Mouse (Mus musculus) T-helper 1 cell (primary cell): Measurements from ENCODE around the gene Chrm5.
"Not testable (repeated sequence)": the region's sequence is repeated elsewhere in the genome, so short reads cannot be mapped to it uniquely, and the experiment has no call there.

ENCODE experiments used
- in situ Hi-C: fragments of 300-600 bp; cut with MboI, MseI; formaldehyde crosslinking; loops from one replicate; pipeline ENCODE4 v1.15.1; 2025; ENCODE audit warnings: high pct_unique_total_duplicates

The Chrm5 gene

DNA sequence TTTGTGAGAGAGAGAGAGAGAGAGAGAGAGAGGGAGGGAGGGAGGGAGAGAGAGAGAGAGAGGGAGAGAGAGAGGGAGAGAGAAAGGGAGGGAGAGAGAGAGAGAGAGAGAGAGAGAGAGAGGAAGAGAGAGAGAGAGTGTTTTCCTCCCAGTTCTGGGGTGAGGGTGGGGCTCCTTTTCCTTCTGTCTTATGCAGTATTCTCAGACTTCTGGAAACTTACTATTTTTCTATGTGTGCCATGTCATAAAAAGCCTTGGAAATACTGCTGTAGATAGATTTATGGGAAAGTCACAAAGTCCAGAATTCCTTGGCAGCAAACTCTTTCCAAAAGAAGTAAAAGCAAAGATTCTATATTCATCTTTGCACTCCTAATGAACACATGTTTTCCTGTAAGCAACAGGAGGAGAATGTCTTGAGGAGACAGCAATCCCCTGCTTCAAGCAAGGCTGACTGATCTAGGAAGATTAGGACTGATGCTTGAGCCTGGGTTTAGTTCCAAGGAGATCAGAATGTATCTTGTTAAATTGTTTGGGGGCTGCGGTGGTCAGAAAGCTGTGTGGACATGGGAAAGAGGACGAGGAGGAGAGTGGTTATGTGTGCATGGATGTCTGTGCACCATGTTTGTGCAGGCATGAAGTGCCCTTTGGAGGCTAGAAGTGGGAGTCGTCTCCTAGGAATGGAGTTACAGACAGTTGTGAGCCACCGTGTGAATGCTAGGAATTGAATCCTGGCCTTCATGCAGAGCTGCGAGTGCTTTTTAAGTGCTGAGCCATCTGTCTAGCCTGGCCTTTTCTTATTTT, 2.2 kb upstream of the Chrm5 start:
- in situ Hi-C loops: loop anchor here (5.0 kb wide), 1 partner anchor 235 kb away; no protein-coding TSS in a partner anchor

GRCm38 (mm10) chr2:112481564-112481963, 995 bp upstream of the Chrm5 start:
- in situ Hi-C loops: loop anchor here (5.0 kb wide), 1 partner anchor 234 kb away; no protein-coding TSS in a partner anchor

- in situ Hi-C loops: loop anchor here (10.0 kb wide), 2 partner anchors 102 to 1292 kb away; partner anchors contain the start of gene Katnbl1
These were observed 4.0 kb downstream of the Chrm5 start for GRCm38 (mm10) chr2:112476554-112476953.

DNA sequence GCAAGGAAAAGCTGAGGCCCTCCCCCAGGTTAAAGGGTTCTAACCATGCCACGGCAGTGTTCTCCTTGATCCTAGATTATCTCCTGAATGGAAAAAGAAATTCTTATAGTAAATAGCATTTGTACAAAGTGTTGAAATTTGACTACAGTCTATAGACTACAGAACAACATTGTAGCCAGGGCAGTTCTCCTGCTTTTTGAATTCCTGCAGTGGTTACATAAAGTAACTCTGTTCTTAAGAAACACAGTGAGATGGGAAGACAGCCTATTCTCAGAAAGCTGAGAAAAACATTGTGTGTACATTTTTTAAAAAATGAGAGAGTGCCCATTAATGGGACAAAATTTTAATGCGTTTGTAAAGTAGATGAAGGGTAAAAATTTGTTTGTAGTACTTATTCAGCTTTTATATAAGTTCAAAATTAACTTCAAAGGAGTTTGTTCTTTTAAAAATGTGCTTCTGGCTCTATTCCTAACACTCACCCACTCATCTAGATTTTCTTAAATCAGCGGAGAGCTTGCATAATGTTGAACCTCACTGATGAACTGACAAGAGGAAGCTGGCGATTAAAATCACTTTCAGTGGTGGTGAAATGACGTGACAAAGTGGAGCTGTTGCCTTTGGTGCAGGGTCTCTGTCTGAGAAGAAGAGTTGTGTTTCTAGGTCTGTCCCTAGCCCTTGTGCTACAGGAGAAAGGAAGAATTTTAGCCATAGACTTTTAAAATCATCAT, 5.4 kb downstream of the Chrm5 start:
- in situ Hi-C loops: loop anchor here (10.0 kb wide), 2 partner anchors 100 to 1290 kb away; partner anchors contain the start of gene Katnbl1

- in situ Hi-C loops: loop anchor here (10.0 kb wide), 2 partner anchors 97 to 1287 kb away; partner anchors contain the start of gene Katnbl1
These were observed 8.5 kb downstream of the Chrm5 start for GRCm38 (mm10) chr2:112472076-112472475.

DNA sequence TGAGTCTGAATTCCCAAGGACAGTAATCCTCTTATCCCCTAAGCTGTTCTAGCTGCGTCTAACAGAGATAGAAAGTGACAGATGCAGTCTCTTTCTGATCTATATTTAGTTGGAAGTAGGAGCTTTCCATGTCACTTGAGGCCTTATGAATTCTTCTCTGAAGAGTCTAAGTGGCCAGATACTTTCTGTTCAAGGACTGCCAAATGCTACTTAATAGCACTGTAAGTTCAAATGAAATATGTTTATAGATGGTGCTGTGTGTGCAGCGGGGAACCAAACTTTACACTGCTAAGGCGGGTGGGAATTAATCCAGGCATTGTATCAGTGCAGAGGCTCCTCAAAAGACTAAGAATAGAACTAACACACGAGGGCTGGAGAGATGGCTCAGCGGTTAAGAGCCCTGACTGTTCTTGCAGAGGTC, 9.6 kb downstream of the Chrm5 start:
- in situ Hi-C loops: loop anchor here (10.0 kb wide), 2 partner anchors 96 to 1286 kb away; partner anchors contain the start of gene Katnbl1

DNA sequence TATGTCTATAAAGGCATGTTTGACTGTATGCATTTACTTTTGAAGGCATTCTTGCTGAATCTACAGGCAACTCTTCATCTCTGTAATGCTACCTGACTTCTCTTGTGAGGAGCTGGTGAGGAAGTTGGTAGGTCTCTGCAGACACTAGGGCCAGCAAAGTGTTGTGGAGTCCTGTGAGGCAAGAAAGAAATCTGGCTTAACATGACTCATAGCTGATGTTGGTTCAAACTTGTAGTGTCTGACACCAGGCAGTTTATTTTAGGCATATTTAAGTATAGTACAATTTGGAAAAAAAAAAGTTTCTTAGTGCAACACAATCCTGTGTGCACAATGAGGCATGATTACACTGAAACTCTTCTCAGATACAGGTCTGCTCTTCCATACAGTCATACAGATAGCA, 11.0 kb downstream of the Chrm5 start:
- in situ Hi-C loops: no loop called here

DNA sequence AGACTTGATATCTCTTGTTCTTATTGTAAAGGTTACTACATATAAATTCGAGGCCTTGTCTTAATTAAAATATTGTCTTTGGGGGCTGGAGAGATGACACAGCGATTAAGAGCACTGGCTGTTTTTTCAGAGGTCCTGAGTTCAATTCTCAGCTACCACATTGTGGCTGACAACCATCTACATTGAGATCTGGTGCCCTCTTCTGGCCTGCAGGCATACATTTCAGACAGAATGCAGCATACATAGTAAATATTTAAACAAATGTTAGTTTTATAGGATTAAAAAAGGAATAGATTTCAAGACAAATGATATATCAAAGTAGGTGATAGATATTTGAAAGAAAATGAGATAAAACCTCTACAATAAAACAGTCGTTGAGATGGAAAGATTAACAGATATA, 20.0 kb downstream of the Chrm5 start:
- in situ Hi-C loops: no loop called here

GRCm38 (mm10) chr2:112454862-112455564, 25.6 kb downstream of the Chrm5 start, which contains the start of gene Emc7:
Emc7 (plus strand) TSS chr2:112454997.
- in situ Hi-C loops: no loop called here

DNA sequence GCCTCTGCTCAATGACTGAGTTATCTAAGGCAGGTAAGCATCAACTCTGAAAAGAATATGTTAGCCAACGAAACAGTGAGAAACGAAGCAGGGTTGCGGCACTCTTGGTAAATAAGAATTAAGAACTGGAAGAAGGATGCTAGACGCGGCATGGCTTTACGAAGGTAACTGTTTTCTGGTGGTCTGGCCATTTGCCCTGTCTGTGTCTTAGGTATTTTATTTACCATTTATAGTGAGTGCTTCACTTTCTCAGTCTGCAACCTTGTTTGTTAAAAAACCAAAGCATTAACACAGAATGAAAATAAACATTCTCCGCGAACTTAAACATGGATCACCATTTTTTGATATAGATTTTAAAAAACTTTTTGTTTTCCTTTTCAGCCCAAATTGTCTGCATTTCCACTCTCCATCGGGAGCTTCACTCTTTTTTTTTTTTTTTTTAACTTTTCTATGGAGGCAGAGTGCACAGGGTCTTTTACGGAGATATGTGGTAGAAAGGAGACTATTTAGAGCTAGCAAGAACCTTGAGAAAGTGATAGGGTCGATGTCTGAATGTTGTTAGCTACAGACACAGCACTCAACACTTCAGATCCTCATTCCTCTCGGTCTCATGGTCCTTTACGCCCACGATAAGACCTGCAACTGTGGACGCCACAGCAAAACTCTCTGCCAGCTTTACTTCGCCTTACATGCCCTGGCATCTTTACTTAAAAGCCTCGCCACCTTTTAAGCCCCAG, 26.3 kb downstream of the Chrm5 start:
- in situ Hi-C loops: no loop called here

GRCm38 (mm10) chr2:112452513-112452912, 28.1 kb downstream of the Chrm5 start:
- in situ Hi-C loops: not testable (repeated sequence)

- in situ Hi-C loops: no loop called here
These were observed 30.8 kb downstream of the Chrm5 start for GRCm38 (mm10) chr2:112449597-112450296.

GRCm38 (mm10) chr2:112448510-112449059, 32.0 kb downstream of the Chrm5 start:
- in situ Hi-C loops: no loop called here

DNA sequence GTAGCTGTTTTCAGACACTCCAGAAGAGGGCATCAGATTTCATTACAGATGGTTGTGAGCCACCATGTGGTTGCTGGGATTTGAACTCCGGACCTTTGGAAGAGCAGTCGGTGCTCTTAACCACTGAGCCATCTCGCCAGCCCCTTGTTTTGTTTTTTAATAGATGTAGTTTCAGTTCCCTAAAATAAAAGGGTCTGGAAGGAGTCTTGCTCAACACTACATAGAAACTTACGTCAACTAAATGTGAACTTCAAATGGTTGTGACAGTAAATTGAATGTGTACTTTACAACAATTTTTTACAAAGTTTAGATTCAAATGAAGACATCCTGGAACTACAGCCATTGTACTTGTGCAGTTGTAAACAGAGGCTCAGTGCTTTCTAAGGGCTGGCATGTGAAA, 32.5 kb downstream of the Chrm5 start:
- in situ Hi-C loops: not testable (repeated sequence)

GRCm38 (mm10) chr2:112445511-112445910, 35.1 kb downstream of the Chrm5 start:
- in situ Hi-C loops: no loop called here

DNA sequence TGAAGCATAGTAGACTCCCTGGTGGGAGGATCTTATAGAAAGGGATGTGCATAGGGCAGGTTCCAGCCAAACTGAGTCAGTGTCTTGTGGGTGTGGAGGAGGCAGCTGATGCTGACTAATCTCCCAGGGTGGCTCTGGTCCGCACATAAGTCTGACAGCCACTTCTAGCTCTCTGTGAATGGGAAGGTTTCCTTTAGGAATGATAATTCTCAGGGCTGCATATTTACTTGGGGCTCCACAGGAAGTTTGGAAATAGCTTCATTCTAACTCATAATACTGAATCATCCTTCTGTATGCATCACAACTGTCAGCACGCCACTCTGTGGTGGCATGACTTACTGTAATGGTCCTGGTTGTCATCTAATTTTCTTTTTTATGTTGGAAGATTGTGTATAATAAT, 37.1 kb downstream of the Chrm5 start:
- in situ Hi-C loops: loop anchor here (5.0 kb wide), 1 partner anchor 56 kb away; no protein-coding TSS in a partner anchor

- in situ Hi-C loops: no loop called here
These were observed 43.0 kb downstream of the Chrm5 start for GRCm38 (mm10) chr2:112437589-112437988.

DNA sequence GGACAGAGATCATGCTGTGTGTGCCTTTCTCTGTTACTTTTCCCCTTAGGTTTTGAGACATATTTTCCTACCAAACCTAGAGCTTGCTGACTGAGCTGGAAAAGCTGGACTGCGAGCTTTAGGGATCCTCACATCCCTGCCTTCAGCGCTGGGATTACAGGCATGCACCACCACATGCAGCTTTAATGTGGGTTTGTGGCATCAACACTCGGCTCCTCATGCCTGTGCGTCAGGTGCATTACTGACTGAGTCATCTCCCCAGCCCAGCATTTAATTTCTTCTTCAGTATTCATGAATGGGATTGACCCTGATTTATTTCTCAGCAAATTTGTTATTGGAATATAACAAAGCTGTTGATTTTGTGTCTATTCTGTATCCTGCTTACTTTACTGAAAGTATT, 44.3 kb downstream of the Chrm5 start:
- in situ Hi-C loops: no loop called here

DNA sequence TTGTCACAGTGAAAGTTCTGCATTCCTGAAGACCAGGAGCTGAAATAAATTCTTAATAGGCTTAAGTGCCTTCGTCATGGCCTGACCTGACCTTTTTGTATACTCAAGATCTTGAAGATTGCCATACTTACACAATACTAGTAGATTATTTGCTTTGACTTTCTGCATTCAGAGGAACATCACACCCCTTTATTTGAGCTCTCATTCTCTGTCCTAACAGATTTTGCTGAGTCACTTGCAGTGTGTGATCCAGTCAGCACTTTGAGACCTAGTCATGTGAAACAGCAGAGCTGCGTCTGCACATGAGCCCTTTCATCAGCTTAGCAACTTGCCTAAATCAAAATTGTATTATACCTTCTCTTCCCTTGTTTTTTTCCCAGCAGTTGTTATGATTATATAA, 47.2 kb downstream of the Chrm5 start:
- in situ Hi-C loops: no loop called here

DNA sequence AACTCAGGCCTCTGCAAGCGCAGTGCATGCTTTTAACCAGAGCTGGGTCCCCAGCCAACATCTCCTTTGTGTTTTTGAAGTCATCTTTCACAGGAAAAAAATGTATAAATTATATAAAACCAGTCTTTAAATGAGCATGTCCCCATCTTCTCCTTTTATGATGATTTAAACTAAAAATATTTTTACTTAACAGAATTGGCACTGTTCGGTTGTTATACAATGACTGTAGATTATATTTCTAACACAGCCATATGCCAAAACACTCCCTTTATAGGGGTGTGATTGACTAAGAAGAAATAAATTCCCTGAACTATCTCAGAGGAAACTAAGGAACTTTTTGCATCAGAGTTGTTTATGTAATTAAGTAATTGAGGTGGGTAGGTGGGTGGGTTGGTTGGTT, 48.0 kb downstream of the Chrm5 start:
- in situ Hi-C loops: no loop called here
